Mouse (Mus musculus): ENCODE measurements around the gene Tstd1. TPM values are rescaled to one million over a fixed set of nuclear protein-coding genes. Genes with fewer than 3 reads are reported as not detected.
A peak's percentile ranks its signal among the peaks of the same experiment; 100 is the strongest.

Gene Tstd1
- 8.9 and 16.2 TPM in 2 replicates for polyA plus RNA-seq (2012; rRNA removed)

- no peak for DNase-seq
- H3K4me3 ChIP-seq (replicated peaks; ENCODE audit: extremely low read depth, low read depth, low read length) = no peak within 1 kb of the TSS
- 78% methylated on average over 5 of the region's 5 CpGs for WGBS
- H3K4me1 ChIP-seq (ENCODE audit: control insufficient read depth, insufficient read depth, low read length) = no peaks in the 10 kb centered on the region
- TF ChIP-seq CTCF (IDR thresholded peaks at IDR 0.05; ENCODE audit: insufficient read depth, low read length) (no peak), POLR2A (IDR thresholded peaks at IDR 0.05; ENCODE audit: borderline replicate concordance, extremely low read depth, low read depth, low read length) (no peak)
Measured at GRCm38 (mm10) chr1:171418660-171419059, at the start of gene Tstd1. Tstd1 (plus strand) TSS chr1:171418872.

GRCm38 (mm10) chr1:171369845-171370556 lies 48.7 kb upstream of the Tstd1 start, which contains the start of gene Nectin4:
Nectin4 (plus strand) TSS chr1:171370099.
- DNase-seq = peak; percentile 71
- TF ChIP-seq CTCF (IDR thresholded peaks at IDR 0.05; ENCODE audit: insufficient read depth, low read length) (no peak), POLR2A (IDR thresholded peaks at IDR 0.05; ENCODE audit: borderline replicate concordance, extremely low read depth, low read depth, low read length) (peak; percentile 64; the same call in 1 of the 2 replicates)
- peaks cover 3% of the 10 kb centered on the region; the same call in 1 of the 2 replicates for H3K4me1 ChIP-seq (ENCODE audit: control insufficient read depth, insufficient read depth, low read length)
- peak within 1 kb of the TSS; percentile 46 for H3K4me3 ChIP-seq (replicated peaks; ENCODE audit: extremely low read depth, low read depth, low read length)
- 30% methylated on average over 20 of the region's 20 CpGs for WGBS

GRCm38 (mm10) chr1:171372880-171373279 lies 45.8 kb upstream of the Tstd1 start:
- 61% methylated on average over 3 of the region's 3 CpGs for WGBS

GRCm38 (mm10) chr1:171373946-171374345 lies 44.7 kb upstream of the Tstd1 start:
- WGBS = 11% methylated on average over 3 of the region's 4 CpGs
- Histone ChIP-seq H3K4me1 (ENCODE audit: control insufficient read depth, insufficient read depth, low read length) (peaks cover 7% of the 10 kb centered on the region), H3K4me3 (replicated peaks; ENCODE audit: extremely low read depth, low read depth, low read length) (no peak overlapping the region)
- no peak for DNase-seq
- TF ChIP-seq CTCF (IDR thresholded peaks at IDR 0.05; ENCODE audit: insufficient read depth, low read length) (no peak), POLR2A (IDR thresholded peaks at IDR 0.05; ENCODE audit: borderline replicate concordance, extremely low read depth, low read depth, low read length) (no peak)

More at GRCm38 (mm10) chr1:171372880-171373279, 45.8 kb upstream of the Tstd1 start:
- TF ChIP-seq CTCF (IDR thresholded peaks at IDR 0.05; ENCODE audit: insufficient read depth, low read length) (no peak), POLR2A (IDR thresholded peaks at IDR 0.05; ENCODE audit: borderline replicate concordance, extremely low read depth, low read depth, low read length) (no peak)
- no peak for DNase-seq
- Histone ChIP-seq H3K4me1 (ENCODE audit: control insufficient read depth, insufficient read depth, low read length) (peaks cover 7% of the 10 kb centered on the region), H3K4me3 (replicated peaks; ENCODE audit: extremely low read depth, low read depth, low read length) (no peak overlapping the region)

GRCm38 (mm10) chr1:171375646-171376097 lies 43.0 kb upstream of the Tstd1 start:
- H3K4me3 ChIP-seq (replicated peaks; ENCODE audit: extremely low read depth, low read depth, low read length) = no peak overlapping the region
- 44% methylated on average over 9 of the region's 9 CpGs for WGBS
- DNase-seq = peak; percentile 80
- H3K4me1 ChIP-seq (ENCODE audit: control insufficient read depth, insufficient read depth, low read length) = peaks cover 11% of the 10 kb centered on the region
- TF ChIP-seq POLR2A (IDR thresholded peaks at IDR 0.05; ENCODE audit: borderline replicate concordance, extremely low read depth, low read depth, low read length) (no peak), CTCF (IDR thresholded peaks at IDR 0.05; ENCODE audit: insufficient read depth, low read length) (no peak)

GRCm38 (mm10) chr1:171378298-171378697 lies 40.4 kb upstream of the Tstd1 start:
- 85% methylated on average over 6 of the region's 6 CpGs for WGBS
- TF ChIP-seq POLR2A (IDR thresholded peaks at IDR 0.05; ENCODE audit: borderline replicate concordance, extremely low read depth, low read depth, low read length) (no peak), CTCF (IDR thresholded peaks at IDR 0.05; ENCODE audit: insufficient read depth, low read length) (no peak)
- Histone ChIP-seq H3K4me1 (ENCODE audit: control insufficient read depth, insufficient read depth, low read length) (peaks cover 11% of the 10 kb centered on the region), H3K4me3 (replicated peaks; ENCODE audit: extremely low read depth, low read depth, low read length) (no peak overlapping the region)
- DNase-seq = no peak

- WGBS = 7% methylated on average over 31 of the region's 31 CpGs
- Histone ChIP-seq H3K4me3 (replicated peaks; ENCODE audit: extremely low read depth, low read depth, low read length) (no peak overlapping the region), H3K4me1 (ENCODE audit: control insufficient read depth, insufficient read depth, low read length) (peaks cover 8% of the 10 kb centered on the region)
- DNase-seq = peak; percentile 78
- no peak for TF ChIP-seq POLR2A (IDR thresholded peaks at IDR 0.05; ENCODE audit: borderline replicate concordance, extremely low read depth, low read depth, low read length)
- TF ChIP-seq CTCF (IDR thresholded peaks at IDR 0.05; ENCODE audit: insufficient read depth, low read length) = peak; percentile 76
Measured at GRCm38 (mm10) chr1:171379935-171380599, 38.6 kb upstream of the Tstd1 start.

GRCm38 (mm10) chr1:171382096-171382620 lies 36.5 kb upstream of the Tstd1 start:
- H3K4me1 ChIP-seq (ENCODE audit: control insufficient read depth, insufficient read depth, low read length) = peaks cover 5% of the 10 kb centered on the region; the same call in 1 of the 2 replicates
- no peak for DNase-seq
- WGBS = 74% methylated on average over 11 of the region's 11 CpGs
- TF ChIP-seq CTCF (IDR thresholded peaks at IDR 0.05; ENCODE audit: insufficient read depth, low read length) (no peak), POLR2A (IDR thresholded peaks at IDR 0.05; ENCODE audit: borderline replicate concordance, extremely low read depth, low read depth, low read length) (no peak)
- no peak overlapping the region for H3K4me3 ChIP-seq (replicated peaks; ENCODE audit: extremely low read depth, low read depth, low read length)

- Histone ChIP-seq H3K4me1 (ENCODE audit: control insufficient read depth, insufficient read depth, low read length) (peaks cover 5% of the 10 kb centered on the region; the same call in 1 of the 2 replicates), H3K4me3 (replicated peaks; ENCODE audit: extremely low read depth, low read depth, low read length) (no peak overlapping the region)
- DNase-seq = no peak
- TF ChIP-seq CTCF (IDR thresholded peaks at IDR 0.05; ENCODE audit: insufficient read depth, low read length) = no peak
- 64% methylated on average over 9 of the region's 9 CpGs for WGBS
Measured at GRCm38 (mm10) chr1:171384361-171384760, 34.3 kb upstream of the Tstd1 start.

All from lung, adult 2 months (tissue).